Mouse (Mus musculus) limb, embryonic 14.5 days (tissue): Measurements from ENCODE around the gene Ccn5. TPM values are rescaled to one million over a fixed set of nuclear protein-coding genes. Genes with fewer than 3 reads are reported as not detected.

Experiments
- ATAC-seq: fragments of 200-750 bp; cut with Nextera tagmentation; 2 replicates; pipeline ENCODE4 v1.8.0; 2017; ENCODE audit warnings: low read depth, moderate number of reproducible peaks, moderate TSS enrichment; ENCODE audit not compliant: low FRiP score
- DNase-seq: peaks from one replicate; pipeline ENCODE4 v3.0.0-alpha.2; 2015; ENCODE audit warnings: low spot score
- H3K27ac ChIP-seq: fragments of 300-500 bp; sonication (generic); replicated peaks from 2 replicates; pipeline ENCODE4 v1.5.1; 2014; ENCODE audit warnings: low read depth, mild to moderate bottlenecking, low read length, moderate library complexity, mixed read lengths
- H3K27me3 ChIP-seq: fragments of 300-500 bp; sonication (generic); 2 replicates; pipeline ENCODE4 v1.6.1; 2014; ENCODE audit warnings: low read length, mixed read lengths; ENCODE audit not compliant: control insufficient read depth, insufficient read depth
- H3K36me3 ChIP-seq: fragments of 300-500 bp; sonication (generic); 2 replicates; pipeline ENCODE4 v1.6.1; 2014; ENCODE audit warnings: mild to moderate bottlenecking, low read length, moderate library complexity, mixed read lengths; ENCODE audit not compliant: control insufficient read depth, insufficient read depth
- H3K4me1 ChIP-seq: fragments of 300-500 bp; sonication (generic); 2 replicates; pipeline ENCODE4 v1.6.1; 2014; ENCODE audit warnings: antibody characterized with exemption, low read length, mixed read lengths; ENCODE audit not compliant: control insufficient read depth, insufficient read depth
- H3K4me2 ChIP-seq: fragments of 300-500 bp; sonication (generic); replicated peaks from 2 replicates; pipeline ENCODE4 v1.6.1; 2014; ENCODE audit warnings: low read depth, mild to moderate bottlenecking, low read length, moderate library complexity; ENCODE audit not compliant: severe bottlenecking
- H3K4me3 ChIP-seq: fragments of 300-500 bp; sonication (generic); replicated peaks from 2 replicates; pipeline ENCODE4 v1.5.1; 2014; ENCODE audit warnings: low read length
- H3K9ac ChIP-seq: fragments of 300-500 bp; sonication (generic); 2 replicates; pipeline ENCODE4 v1.6.1; 2014; ENCODE audit warnings: mild to moderate bottlenecking, low read depth, low read length, moderate library complexity; ENCODE audit not compliant: severe bottlenecking
- H3K9me3 ChIP-seq: fragments of 300-500 bp; sonication (generic); 2 replicates; pipeline ENCODE4 v1.6.1; 2016; ENCODE audit warnings: low read length; ENCODE audit not compliant: control insufficient read depth
- POLR2A ChIP-seq: fragments of 200-500 bp; IDR thresholded peaks from 2 replicates; pipeline ENCODE4 v1.8.0; 2012; ENCODE audit warnings: inconsistent platforms, mild to moderate bottlenecking, moderate library complexity, borderline replicate concordance; ENCODE audit not compliant: insufficient read depth, insufficient read length; ENCODE audit errors: extremely low read depth
- WGBS: fragments of 180-500 bp; shearing (Covaris S2); extraction: QIAGEN DNeasy Blood & Tissue Kit; methylation state at CpG from one replicate; pipeline ENCODE4 v1.1.7; 2014; 5-methylcytosine and 5-hydroxymethylcytosine counted together
- polyA plus RNA-seq, 2 experiments: library from polyadenylated mRNA; depleted of rRNA in 1 of 2; stranded (reverse) in 1 of 2; unstranded in 1 of 2; fragments of >200 nt; fragmentation: Nextera tagmentation in 1 of 2; extraction: Ambion mirVana in 1 of 2; gene quantifications; 2 replicates each; pipeline versions ENCODE4 v1.2.1 to v1.2.3; 2012 to 2014

Gene Ccn5
- polyA plus RNA-seq, 2 experiments: 0.23 to 1.1 TPM

- 24% methylated on average over 9 of the region's 9 CpGs for WGBS
- Histone ChIP-seq H3K36me3 (no peaks in the 10 kb centered on the region), H3K27me3 (no peaks in the 10 kb centered on the region), H3K4me1 (no peaks in the 10 kb centered on the region), H3K4me3 (no peak overlapping the region), H3K9ac (no peak overlapping the region), H3K9me3 (no peaks in the 10 kb centered on the region), H3K27ac (no peak overlapping the region), H3K4me2 (no peak overlapping the region)
- DNase-seq (no peak), ATAC-seq (no peak)
- TF ChIP-seq POLR2A: no peak
Observed at GRCm38 (mm10) chr2:163866061-163866460, 45.4 kb downstream of the Ccn5 start.

- no peaks in the 10 kb centered on the region for H3K27me3 ChIP-seq
- no peaks in the 10 kb centered on the region for H3K4me1 ChIP-seq
- H3K36me3 ChIP-seq: no peaks in the 10 kb centered on the region
- no peaks in the 10 kb centered on the region for H3K9me3 ChIP-seq
- no peak for TF ChIP-seq POLR2A
- 54% methylated on average over 5 of the region's 5 CpGs for WGBS
- no peak overlapping the region for H3K27ac ChIP-seq
- H3K4me2 ChIP-seq: no peak overlapping the region
- H3K9ac ChIP-seq: no peak overlapping the region
- no peak for ATAC-seq
- DNase-seq: no peak
- no peak overlapping the region for H3K4me3 ChIP-seq
Observed at GRCm38 (mm10) chr2:163869783-163870182, 49.1 kb downstream of the Ccn5 start.

GRCm38 (mm10) chr2:163871266-163871665 lies 50.6 kb downstream of the Ccn5 start:
- Histone ChIP-seq H3K9me3 (no peaks in the 10 kb centered on the region), H3K4me1 (no peaks in the 10 kb centered on the region), H3K9ac (no peak overlapping the region), H3K36me3 (no peaks in the 10 kb centered on the region), H3K4me2 (no peak overlapping the region), H3K27me3 (no peaks in the 10 kb centered on the region), H3K27ac (no peak overlapping the region), H3K4me3 (no peak overlapping the region)
- TF ChIP-seq POLR2A: no peak
- DNase-seq (no peak), ATAC-seq (no peak)
- 74% methylated on average over 4 of the region's 4 CpGs for WGBS

GRCm38 (mm10) chr2:163871906-163872305 lies 51.2 kb downstream of the Ccn5 start:
- Histone ChIP-seq H3K4me1 (no peaks in the 10 kb centered on the region), H3K36me3 (no peaks in the 10 kb centered on the region), H3K9me3 (no peaks in the 10 kb centered on the region), H3K4me3 (no peak overlapping the region), H3K27ac (no peak overlapping the region), H3K4me2 (no peak overlapping the region), H3K9ac (no peak overlapping the region), H3K27me3 (no peaks in the 10 kb centered on the region)
- no peak for TF ChIP-seq POLR2A
- ATAC-seq (no peak), DNase-seq (no peak)
- 45% methylated on average over 3 of the region's 3 CpGs for WGBS

DNA sequence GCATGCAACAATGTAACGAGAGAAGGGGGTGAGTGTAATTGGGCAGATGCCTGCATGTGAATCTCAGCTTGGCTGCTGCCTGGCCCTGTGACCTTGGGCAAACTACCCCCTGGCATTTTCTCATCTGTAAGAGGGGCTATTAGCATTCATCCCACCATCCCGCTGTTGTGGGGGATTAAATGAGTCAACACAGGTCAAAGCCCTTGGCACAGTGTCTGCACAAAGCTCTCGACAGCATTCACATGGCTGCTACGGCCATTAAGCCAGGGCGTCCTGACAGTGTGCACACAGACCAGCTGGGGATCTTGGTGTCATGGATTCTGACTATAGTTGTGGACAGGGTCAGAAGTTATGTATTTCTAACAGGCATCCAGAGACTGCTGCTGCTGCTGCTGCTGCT lies 54.2 kb downstream of the Ccn5 start:
- ATAC-seq (no peak), DNase-seq (no peak)
- 57% methylated on average over 5 of the region's 5 CpGs for WGBS
- TF ChIP-seq POLR2A: no peak
- Histone ChIP-seq H3K4me3 (no peak overlapping the region), H3K36me3 (no peaks in the 10 kb centered on the region), H3K27ac (no peak overlapping the region), H3K9me3 (no peaks in the 10 kb centered on the region), H3K9ac (no peak overlapping the region), H3K27me3 (no peaks in the 10 kb centered on the region), H3K4me2 (no peak overlapping the region), H3K4me1 (no peaks in the 10 kb centered on the region)

- Histone ChIP-seq H3K27ac (no peak overlapping the region), H3K27me3 (no peaks in the 10 kb centered on the region), H3K9ac (no peak overlapping the region), H3K4me3 (no peak overlapping the region), H3K4me2 (no peak overlapping the region), H3K9me3 (no peaks in the 10 kb centered on the region), H3K4me1 (no peaks in the 10 kb centered on the region), H3K36me3 (no peaks in the 10 kb centered on the region)
- TF ChIP-seq POLR2A: no peak
- DNase-seq (no peak), ATAC-seq (peak; percentile 23; the same call in 1 of the 2 replicates)
- 75% methylated on average over 7 of the region's 7 CpGs for WGBS
Observed at GRCm38 (mm10) chr2:163875484-163875883, 54.8 kb downstream of the Ccn5 start.
